Mouse (Mus musculus) adrenal gland, adult 2 months (tissue): ENCODE results near the gene Ap1m2. TPM values are rescaled to one million over a fixed set of nuclear protein-coding genes. Genes with fewer than 3 reads are reported as not detected.
A peak's percentile ranks its signal among the peaks of the same experiment; 100 is the strongest.
"Not testable (repeated sequence)": the region's sequence is repeated elsewhere in the genome, so short reads cannot be mapped to it uniquely, and the experiment has no call there.

Experiments used
- DNase-seq: peaks from one replicate; pipeline ENCODE4 v3.0.0; 2021
- polyA plus RNA-seq: library from polyadenylated mRNA; depleted of rRNA; stranded (reverse); fragments of >200 nt; gene quantifications from 2 replicates; pipeline ENCODE4 v1.2.3, GENCODE M21; 2012
- total RNA-seq, 2 experiments: library from RNA; stranded (reverse); gene quantifications; 2 replicates each; pipeline ENCODE4 v1.2.3; 2021

The Ap1m2 gene
- total and polyA plus RNA-seq, 3 experiments: not detected

DNA sequence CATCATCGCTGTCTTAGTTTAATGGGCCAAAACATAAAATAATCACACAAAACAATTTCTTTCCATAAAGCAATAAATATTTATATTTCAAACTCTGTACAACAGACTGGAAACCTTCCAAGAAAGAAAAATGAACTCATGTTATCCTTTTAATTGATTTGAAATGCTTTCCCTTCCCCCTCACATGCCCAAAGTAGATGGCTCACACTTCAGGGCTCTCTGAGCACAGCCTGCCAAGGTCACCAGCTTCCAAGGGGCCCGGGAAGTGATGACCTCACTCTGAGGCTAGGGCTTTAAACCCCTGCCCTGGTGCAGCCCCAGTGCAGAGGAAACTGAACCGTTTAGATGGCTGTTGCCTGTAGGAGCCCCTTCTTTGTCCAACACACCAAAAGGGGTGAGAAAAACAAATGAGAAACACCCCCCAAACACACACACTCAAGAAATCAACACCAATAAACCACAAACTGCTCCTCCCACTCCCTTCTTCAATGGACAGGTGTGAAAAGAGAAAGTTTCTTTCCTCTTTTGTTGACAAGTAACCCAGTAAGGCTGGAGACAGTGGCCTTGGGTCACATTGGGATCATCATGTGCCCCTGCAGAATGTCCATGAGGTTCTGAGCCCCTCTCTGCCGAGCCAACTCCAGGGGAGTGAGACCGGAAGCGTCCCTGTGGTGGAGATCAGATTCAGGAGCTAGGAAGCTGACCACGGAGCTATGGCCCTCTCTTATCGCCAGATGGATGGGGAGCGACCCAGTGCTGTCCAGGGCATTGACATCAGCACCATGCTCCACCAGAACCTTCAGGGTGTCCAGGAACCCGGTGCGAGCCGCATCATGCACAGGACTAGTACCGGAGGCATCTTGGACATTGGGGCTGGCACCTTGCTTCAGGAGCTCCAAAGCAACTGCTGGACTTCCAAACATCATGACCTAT is 23.5 kb downstream of the Ap1m2 start:
- peak; percentile 74 for DNase-seq

- DNase-seq: peak; percentile 99
These were observed 24.4 kb downstream of the Ap1m2 start, which contains the start of gene Kri1 for GRCm38 (mm10) chr9:21287571-21288402. TSS of gene Kri1 (minus strand) at chr9:21287969.

DNA sequence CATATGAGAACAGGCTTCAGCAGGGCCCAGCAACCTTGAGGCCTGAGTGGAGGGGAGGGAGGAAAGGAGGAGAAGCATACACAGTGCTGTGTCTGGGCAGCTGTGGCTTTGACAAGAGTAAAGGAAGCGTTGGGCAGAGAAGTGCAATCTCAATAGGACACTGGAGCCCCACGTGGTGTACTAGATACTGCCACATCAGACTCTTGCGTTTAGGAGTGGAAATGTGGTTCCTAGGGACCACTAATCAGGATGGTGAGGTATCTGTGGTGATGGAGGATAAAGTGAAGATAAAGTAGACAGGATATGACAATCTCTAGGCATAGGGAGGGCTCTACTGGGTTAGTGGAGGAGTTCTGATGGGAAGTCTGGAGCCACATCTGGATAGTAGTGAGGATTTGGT is 25.4 kb downstream of the Ap1m2 start:
- no peak for DNase-seq

- DNase-seq: no peak
These were observed 28.1 kb downstream of the Ap1m2 start for GRCm38 (mm10) chr9:21283994-21284393.

DNA sequence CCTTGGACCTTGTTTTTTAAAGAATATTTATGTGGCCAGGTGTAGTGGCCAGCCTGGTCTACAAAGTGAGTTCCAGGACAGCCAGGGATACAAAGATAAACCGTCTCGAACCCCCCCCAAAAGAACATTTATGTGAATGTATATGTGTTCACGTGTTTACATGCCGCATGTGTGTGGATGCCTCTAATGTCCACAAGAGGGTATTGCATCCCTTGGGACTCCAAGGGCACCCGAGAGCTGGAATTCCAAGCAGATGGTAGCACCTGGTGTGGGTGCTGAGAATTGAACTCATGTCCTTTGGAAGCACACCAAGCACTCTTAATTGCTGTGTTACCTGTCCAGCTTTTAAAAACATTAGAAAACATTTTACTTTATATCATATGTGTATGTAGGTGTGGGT is 28.5 kb downstream of the Ap1m2 start:
- no peak for DNase-seq

GRCm38 (mm10) chr9:21277776-21278175 is 34.4 kb downstream of the Ap1m2 start:
- DNase-seq: no peak

DNA sequence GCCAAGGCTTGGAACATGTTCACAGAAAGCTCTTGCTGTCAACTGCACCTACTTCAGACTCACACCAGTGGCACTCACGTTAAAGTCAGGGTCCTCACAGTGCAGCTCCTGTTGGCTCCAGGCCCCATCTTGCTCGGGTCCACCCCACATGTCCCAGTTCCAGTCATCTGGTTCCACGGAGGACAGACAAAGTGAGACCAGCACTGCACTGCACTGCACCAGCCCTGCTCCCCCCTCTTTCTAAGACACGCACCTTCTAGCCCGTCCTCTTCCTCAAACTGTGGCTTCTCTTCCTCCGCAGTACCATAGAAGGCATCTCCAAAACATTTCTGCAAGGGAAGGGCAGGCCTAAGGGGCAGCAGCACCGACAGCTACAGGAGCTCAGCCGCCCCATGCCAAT is 35.8 kb downstream of the Ap1m2 start:
- no peak for DNase-seq

- no peak for DNase-seq
These were observed 36.4 kb downstream of the Ap1m2 start for GRCm38 (mm10) chr9:21275727-21276126.

DNA sequence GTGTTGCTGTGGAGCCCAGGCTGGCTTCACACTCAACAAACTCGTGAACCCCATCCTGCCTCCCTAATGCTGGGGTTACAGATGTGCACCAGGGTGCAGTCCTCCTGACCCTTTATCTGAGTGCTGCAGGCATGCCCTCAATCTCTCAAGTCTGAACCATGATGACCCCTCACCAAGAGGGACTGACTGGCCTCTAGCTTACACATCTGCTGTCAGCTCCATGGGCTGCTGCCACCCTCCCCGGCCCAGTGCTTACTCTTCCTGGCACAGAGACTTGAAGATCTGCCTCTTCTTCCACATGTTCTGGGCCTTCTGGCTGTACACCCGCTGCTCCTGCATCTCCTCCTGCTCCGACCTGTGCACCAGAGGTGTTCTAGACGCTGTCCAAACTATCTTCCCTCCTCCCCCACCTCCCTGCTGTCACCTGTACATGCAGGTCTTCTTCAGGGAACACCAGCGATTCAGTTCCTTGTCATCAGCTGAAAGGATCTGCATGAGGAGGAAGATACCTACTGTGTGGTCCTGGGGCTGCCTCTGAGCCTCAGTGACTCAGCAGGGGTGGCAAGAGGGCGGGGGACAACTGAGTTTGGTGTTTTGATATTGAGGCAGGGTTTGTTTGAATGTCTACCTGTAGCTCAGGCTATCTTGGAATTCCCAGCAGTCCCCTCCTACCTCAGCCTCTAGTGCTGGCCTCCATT is 37.0 kb downstream of the Ap1m2 start:
- DNase-seq: no peak

DNA sequence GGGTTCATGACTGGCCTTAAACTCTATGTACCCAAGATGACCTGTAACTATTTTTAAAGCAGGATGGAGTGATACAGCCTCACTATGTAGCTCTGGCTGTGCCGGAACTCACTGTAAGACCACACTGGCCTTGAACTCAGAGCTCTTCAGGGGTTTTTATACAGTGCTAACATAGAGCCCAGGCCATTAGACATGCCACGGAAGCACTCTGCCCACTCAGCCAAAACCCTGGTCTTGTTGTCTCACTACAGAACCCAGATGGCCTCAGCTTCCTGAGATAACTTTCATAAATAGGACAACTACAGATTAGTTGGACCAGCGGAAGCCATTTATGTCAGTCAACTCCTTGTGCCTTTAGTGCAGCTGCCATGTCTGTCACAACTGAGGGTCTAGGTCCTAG is 37.8 kb downstream of the Ap1m2 start:
- no peak for DNase-seq

GRCm38 (mm10) chr9:21273520-21274228 is 38.5 kb downstream of the Ap1m2 start:
- no peak for DNase-seq

GRCm38 (mm10) chr9:21273094-21273493 is 39.0 kb downstream of the Ap1m2 start:
- no peak for DNase-seq

DNA sequence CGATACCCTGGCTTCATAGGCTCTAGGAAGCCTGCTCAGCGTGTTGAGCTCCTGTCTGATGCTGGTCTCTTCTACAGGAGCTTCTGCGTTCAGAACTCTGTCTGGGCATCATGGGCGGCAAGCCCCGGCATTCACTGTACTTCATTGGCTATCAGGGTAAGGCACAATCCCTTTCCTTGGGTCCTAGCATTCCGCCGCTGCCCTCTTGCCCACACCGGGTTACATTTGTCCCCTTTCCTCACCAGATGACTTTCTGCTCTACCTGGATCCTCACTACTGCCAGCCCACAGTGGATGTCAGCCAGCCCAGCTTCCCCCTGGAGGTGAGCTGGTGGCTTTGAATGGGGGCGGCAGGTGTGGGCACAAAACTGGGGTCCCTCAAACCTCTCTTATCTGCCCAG is 39.7 kb downstream of the Ap1m2 start:
- DNase-seq: no peak

GRCm38 (mm10) chr9:21269590-21269989 is 42.5 kb downstream of the Ap1m2 start:
- DNase-seq: not testable (repeated sequence)

DNA sequence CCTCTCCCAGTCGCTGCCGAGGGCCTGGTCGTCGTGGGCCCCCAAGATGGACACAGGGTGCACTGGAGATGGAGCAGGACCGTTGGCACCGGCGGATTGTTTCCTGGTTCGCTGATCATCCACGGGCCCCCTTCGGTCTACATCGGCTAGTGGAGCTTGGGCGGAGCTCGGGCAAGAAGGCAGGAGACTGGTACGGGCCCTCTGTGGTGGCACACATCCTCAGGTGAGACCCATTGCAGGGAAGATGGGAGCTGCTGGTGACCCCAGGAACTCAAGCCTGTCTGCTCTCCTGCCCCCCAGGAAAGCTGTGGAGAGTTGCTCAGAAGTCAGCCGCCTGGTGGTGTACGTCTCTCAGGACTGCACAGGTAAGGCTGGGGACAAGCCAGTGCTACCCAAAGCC is 43.8 kb downstream of the Ap1m2 start:
- no peak for DNase-seq

- no peak for DNase-seq
These were observed 45.2 kb downstream of the Ap1m2 start for GRCm38 (mm10) chr9:21266889-21267288.

DNA sequence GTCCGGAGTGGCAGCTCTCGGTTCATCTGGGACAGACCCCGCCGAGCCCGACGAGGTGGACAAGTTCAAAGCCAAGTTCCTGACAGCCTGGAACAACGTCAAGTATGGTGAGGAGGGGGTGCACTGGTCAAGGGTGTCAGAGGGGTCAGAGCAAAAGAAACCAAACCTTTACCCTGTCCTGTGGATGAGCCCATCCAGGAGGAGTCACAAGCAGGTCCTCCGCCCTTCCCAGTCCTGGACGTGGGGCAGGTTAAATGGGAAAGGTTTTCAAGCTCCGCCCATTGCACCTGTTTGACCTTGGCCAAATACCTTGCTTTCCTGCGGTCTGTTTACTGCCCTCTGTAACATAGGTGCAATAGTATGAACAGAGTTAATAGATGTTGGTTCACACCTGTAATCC is 46.5 kb downstream of the Ap1m2 start:
- DNase-seq: no peak

DNA sequence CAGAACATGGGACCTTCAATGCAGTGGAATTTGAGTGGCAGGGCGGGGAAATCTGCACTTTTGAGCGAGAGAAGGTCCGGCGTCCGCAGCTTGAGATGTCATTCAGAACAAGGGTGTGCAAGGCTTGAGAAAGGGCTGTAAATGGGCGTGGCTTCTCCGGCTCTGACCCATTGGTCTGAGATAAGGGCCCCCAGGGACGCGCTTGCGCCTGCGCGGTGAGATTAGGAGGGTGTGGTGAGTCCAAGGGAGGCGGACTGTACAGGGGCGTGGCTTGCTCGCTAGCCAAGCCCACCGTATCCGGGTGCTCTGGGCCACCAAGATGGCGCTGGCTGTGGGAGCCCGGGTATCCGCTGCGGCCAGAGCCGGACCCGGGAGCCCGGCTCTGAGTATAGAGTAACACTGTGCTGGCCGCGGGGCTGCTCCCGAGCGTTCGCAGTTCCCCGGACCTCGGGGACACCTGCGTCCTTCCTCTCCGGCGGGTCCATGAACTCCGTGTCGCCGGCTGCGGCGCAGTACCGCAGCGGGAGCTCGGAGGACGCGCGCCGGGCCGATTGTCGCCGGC is 47.1 kb downstream of the Ap1m2 start, which contains the start of gene Atg4d:
TSS of gene Atg4d (plus strand) at position 294 of the 562 bp plus-strand sequence.
- peak; percentile 99 for DNase-seq

- no peak for DNase-seq
These were observed 47.7 kb downstream of the Ap1m2 start for GRCm38 (mm10) chr9:21264272-21264999.

GRCm38 (mm10) chr9:21261831-21262230 is 50.3 kb downstream of the Ap1m2 start:
- DNase-seq: no peak
